Mouse (Mus musculus) lung, embryonic 16.5 days (tissue): ENCODE measurements around the gene Kcnrg. TPM values are rescaled to one million over a fixed set of nuclear protein-coding genes. Genes with fewer than 3 reads are reported as not detected.

Experiments
- ATAC-seq: fragments of 200-750 bp; cut with Nextera tagmentation; 2 replicates; pipeline ENCODE4 v1.8.0; 2017; ENCODE audit warnings: low read depth, mild to moderate bottlenecking, moderate library complexity
- H3K27ac ChIP-seq: fragments of 300-500 bp; sonication (generic); 2 replicates; pipeline ENCODE4 v1.5.1; 2014; ENCODE audit warnings: mild to moderate bottlenecking, control low read depth, low read length
- H3K27me3 ChIP-seq: fragments of 300-500 bp; sonication (generic); 2 replicates; pipeline ENCODE4 v1.6.1; 2014; ENCODE audit warnings: low read depth, low read length, mixed read lengths; ENCODE audit not compliant: control insufficient read depth, insufficient read depth
- H3K36me3 ChIP-seq: fragments of 300-500 bp; sonication (generic); 2 replicates; pipeline ENCODE4 v1.6.1; 2014; ENCODE audit warnings: low read length; ENCODE audit not compliant: control insufficient read depth, insufficient read depth
- H3K4me1 ChIP-seq: fragments of 300-500 bp; sonication (generic); replicated peaks from 2 replicates; pipeline ENCODE4 v1.6.1; 2014; ENCODE audit warnings: low read length, mixed read lengths; ENCODE audit not compliant: control insufficient read depth, insufficient read depth
- H3K4me2 ChIP-seq: fragments of 300-500 bp; sonication (generic); 2 replicates; pipeline ENCODE4 v1.6.1; 2014; ENCODE audit warnings: low read depth, low read length, control low read depth
- H3K4me3 ChIP-seq: fragments of 300-500 bp; sonication (generic); 2 replicates; pipeline ENCODE4 v1.5.1; 2014; ENCODE audit warnings: mild to moderate bottlenecking, low read length, control low read depth
- H3K9ac ChIP-seq: fragments of 300-500 bp; sonication (generic); 2 replicates; pipeline ENCODE4 v1.6.1; 2014; ENCODE audit warnings: low read length, control low read depth
- H3K9me3 ChIP-seq: fragments of 300-500 bp; sonication (generic); 2 replicates; pipeline ENCODE4 v1.6.1; 2016; ENCODE audit warnings: low read length; ENCODE audit not compliant: control insufficient read depth
- WGBS: fragments of 180-500 bp; shearing (Covaris S2); extraction: QIAGEN DNeasy Blood & Tissue Kit; methylation state at CpG from one replicate; pipeline ENCODE4 v1.1.7; 2014; 5-methylcytosine and 5-hydroxymethylcytosine counted together
- microRNA counts: library from miRNA; unstranded; fragments of <30 nt; microRNA quantifications from one replicate; lab custom pipeline; 2016
- microRNA-seq: library from miRNA; unstranded; fragments of <30 nt; microRNA quantifications from one replicate; pipeline ENCODE4, GENCODE M21; 2016
- polyA plus RNA-seq: library from polyadenylated mRNA; unstranded; fragments of >200 nt; fragmentation: Nextera tagmentation; extraction: Ambion mirVana; gene quantifications from 2 replicates; pipeline ENCODE4 v1.2.1, GENCODE M21; 2015

Gene Kcnrg
- polyA plus RNA-seq, 1 experiment from 2014 or later = 1.4 TPM

- under 1% methylated on average over 62 of the region's 62 CpGs for WGBS
- Histone ChIP-seq H3K4me3 (peak overlapping the region; percentile 94), H3K36me3 (no peaks in the 10 kb centered on the region), H3K27me3 (no peaks in the 10 kb centered on the region), H3K27ac (peak overlapping the region; percentile 98), H3K9ac (peak overlapping the region; percentile 97), H3K9me3 (no peaks in the 10 kb centered on the region), H3K4me1 (peaks cover 4% of the 10 kb centered on the region), H3K4me2 (peak overlapping the region; percentile 85)
- ATAC-seq = peak; percentile 95
Observed at GRCm38 (mm10) chr14:61648685-61649504, 41.6 kb downstream of the Kcnrg start.

- no peak overlapping the region for H3K27ac ChIP-seq
Observed at GRCm38 (mm10) chr14:61650291-61650960, 43.2 kb downstream of the Kcnrg start.

GRCm38 (mm10) chr14:61656469-61656868 is 49.2 kb downstream of the Kcnrg start:
- Histone ChIP-seq H3K4me3 (no peak overlapping the region), H3K4me1 (no peaks in the 10 kb centered on the region), H3K27me3 (no peaks in the 10 kb centered on the region), H3K36me3 (peaks cover 2% of the 10 kb centered on the region; the same call in 1 of the 2 replicates), H3K9me3 (no peaks in the 10 kb centered on the region), H3K4me2 (no peak overlapping the region), H3K9ac (no peak overlapping the region), H3K27ac (no peak overlapping the region)
- no peak for ATAC-seq
- WGBS = 32% methylated on average over 2 of the region's 2 CpGs

More at GRCm38 (mm10) chr14:61650291-61650960, 43.2 kb downstream of the Kcnrg start:
- no peak overlapping the region for H3K4me2 ChIP-seq
- ATAC-seq = no peak
- no peak overlapping the region for H3K9ac ChIP-seq
- H3K36me3 ChIP-seq = no peaks in the 10 kb centered on the region
- no peaks in the 10 kb centered on the region for H3K27me3 ChIP-seq
- 34% methylated on average over 9 of the region's 9 CpGs for WGBS
- no peak overlapping the region for H3K4me3 ChIP-seq
- peaks cover 4% of the 10 kb centered on the region for H3K4me1 ChIP-seq
- H3K9me3 ChIP-seq = no peaks in the 10 kb centered on the region

- WGBS = 67% methylated on average over 1 of the region's 1 CpGs
- H3K9me3 ChIP-seq = no peaks in the 10 kb centered on the region
- no peak overlapping the region for H3K4me3 ChIP-seq
- H3K27me3 ChIP-seq = no peaks in the 10 kb centered on the region
- H3K9ac ChIP-seq = no peak overlapping the region
- no peak overlapping the region for H3K27ac ChIP-seq
- no peak for ATAC-seq
- no peak overlapping the region for H3K4me2 ChIP-seq
- peaks cover 2% of the 10 kb centered on the region; the same call in 1 of the 2 replicates for H3K36me3 ChIP-seq
- no peaks in the 10 kb centered on the region for H3K4me1 ChIP-seq
Observed at GRCm38 (mm10) chr14:61661496-61661895, 54.2 kb downstream of the Kcnrg start.

GRCm38 (mm10) chr14:61662307-61662706 is 55.0 kb downstream of the Kcnrg start:
- Histone ChIP-seq H3K4me3 (no peak overlapping the region), H3K9me3 (no peaks in the 10 kb centered on the region), H3K4me1 (no peaks in the 10 kb centered on the region), H3K27me3 (no peaks in the 10 kb centered on the region), H3K36me3 (peaks cover 2% of the 10 kb centered on the region; the same call in 1 of the 2 replicates), H3K4me2 (no peak overlapping the region), H3K27ac (no peak overlapping the region), H3K9ac (no peak overlapping the region)
- ATAC-seq = no peak
- WGBS = 78% methylated on average over 8 of the region's 8 CpGs

MicroRNA genes within 50 kb of the gene (microRNA counts, 519-probe panel; counts per million panel counts)
- microRNA mmu-miR-15a (lab: Ali Mortazavi, UCI) (5,023 counts per million, percentile 94 among the panel's probes with 10 or more counts), microRNA mmu-miR-16 (lab: Ali Mortazavi, UCI) (5,877 counts per million, percentile 100 among the panel's probes with 10 or more counts)

Small RNA genes within 50 kb of the gene (microRNA-seq; reads per million reads assigned to microRNA genes)
- 5,849 reads per million, percentile 91 among the genes with 10 or more reads in this experiment for gene Mir15a
- 2,343 reads per million, percentile 83 among the genes with 10 or more reads in this experiment for gene Mir16-1

Other genes starting within 250 kb of the Kcnrg start
- gene Ebpl, start 247.0 kb upstream of the Kcnrg start, polyA plus RNA-seq = 7.3 TPM in 2 replicates
- gene Kpna3, start 167.6 kb upstream of the Kcnrg start, polyA plus RNA-seq = 37.8 and 41.1 TPM in 2 replicates
- gene Spryd7, start 50.6 kb upstream of the Kcnrg start, polyA plus RNA-seq = 17.9 and 18.9 TPM in 2 replicates
- gene Trim13, start 9.2 kb upstream of the Kcnrg start, polyA plus RNA-seq = 16.8 TPM in 2 replicates